Mouse (Mus musculus) olfactory bulb, adult 2 months (tissue): ENCODE results near the gene Fbxw10.

Source experiments
- CTCF ChIP-seq: fragments of 200-500 bp; IDR thresholded peaks from 2 replicates; pipeline ENCODE4 v1.5.1; 2012; ENCODE audit warnings: low read depth, mild to moderate bottlenecking, low read length, moderate library complexity; ENCODE audit not compliant: insufficient read depth
- POLR2A ChIP-seq: fragments of 200-500 bp; IDR thresholded peaks from 2 replicates; pipeline ENCODE4 v1.6.1; 2012; ENCODE audit warnings: mild to moderate bottlenecking, low read depth, low read length, moderate library complexity; ENCODE audit not compliant: insufficient read depth

DNA sequence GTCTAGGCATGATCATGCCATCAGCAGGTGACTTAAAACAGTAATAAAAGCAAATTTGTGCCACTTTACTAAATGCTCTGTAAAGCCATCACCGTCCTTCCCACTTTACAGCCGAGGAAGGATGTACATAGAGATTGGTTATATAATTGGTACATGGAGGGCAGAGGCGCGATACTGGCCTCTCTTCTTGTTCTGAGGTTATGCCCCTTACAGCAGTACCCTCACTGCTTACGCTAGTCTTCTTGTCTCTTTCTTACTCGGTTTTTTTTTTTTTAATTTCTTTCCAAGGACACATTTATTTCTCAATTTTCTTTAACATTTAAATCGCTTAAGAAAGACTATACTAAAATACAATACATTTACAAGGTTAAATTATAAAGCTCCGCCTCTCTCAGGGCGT lies 31.9 kb downstream of the Fbxw10 start:
- TF ChIP-seq CTCF (no peak), POLR2A (no peak)
